15 mouse cellular contexts compared by ENCODE assay signal in the genomic region with DNA sequence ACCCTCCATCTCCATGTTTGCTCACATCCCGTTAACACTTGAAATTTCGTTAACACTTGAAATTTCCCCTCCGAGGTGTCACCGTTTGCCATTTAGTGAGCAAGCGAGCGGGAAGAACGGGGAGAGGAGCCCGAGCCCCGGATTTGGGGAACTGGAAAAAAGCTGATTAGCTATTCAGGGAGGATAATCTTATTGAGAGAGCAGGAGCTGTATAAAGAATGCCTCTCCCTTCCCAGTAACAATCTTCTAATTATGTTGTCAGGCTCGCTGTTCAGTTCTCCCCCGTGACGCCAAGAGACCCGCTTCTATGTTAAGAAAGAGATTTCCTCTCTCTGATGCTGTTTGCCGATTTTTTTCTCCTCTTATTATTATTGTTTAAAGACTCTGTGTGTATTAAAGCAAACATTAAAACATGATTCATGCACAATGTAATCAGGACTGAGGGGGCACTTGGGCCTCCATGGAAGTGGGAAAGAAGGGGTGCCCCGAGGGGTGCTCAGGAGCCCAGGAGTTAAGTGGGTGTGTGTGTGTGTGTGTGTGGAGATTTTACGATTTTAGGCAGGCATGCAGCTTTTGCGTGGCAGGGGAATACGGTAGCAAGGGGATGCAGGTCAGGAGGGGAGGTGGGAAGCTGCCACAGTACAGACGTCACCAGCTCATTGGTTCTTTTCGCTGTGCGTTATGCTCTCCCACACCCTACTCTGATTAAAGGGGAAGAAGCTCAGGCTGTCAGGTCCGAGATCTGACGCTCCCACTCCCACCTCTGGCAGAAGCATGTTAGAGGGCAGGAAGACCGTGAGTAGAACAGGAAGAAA.
A peak's percentile ranks its signal among the peaks of the same experiment; 100 is the strongest.
DNase-seq lines count a peak whose midpoint lies in the region; ATAC-seq and TF ChIP-seq lines count a peak whose summit lies in the region.
"Had no signal": no experiment of that assay in that cellular context is flagged by ENCODE, and none has a peak within 500 bp of the region (broad histone marks: within the 10 kb centered on the region; RNA-seq: fewer than 3 reads in every experiment).

No protein-coding gene starts in this region.

- WGBS in neural tube, embryonic 15.5 days: 37% methylated on average over 24 of the region's 24 CpGs
- 7% methylated on average over 24 of the region's 24 CpGs for WGBS in forebrain, postnatal 0 days
- WGBS in midbrain, embryonic 13.5 days: 6% methylated on average over 24 of the region's 24 CpGs

- peak; percentile 55 for ATAC-seq in neural tube, embryonic 15.5 days (ENCODE audit: low FRiP score)
- peak; percentile 89 for ATAC-seq in forebrain, postnatal 0 days
- peak; percentile 55; the same call in 1 of the 2 replicates for ATAC-seq in midbrain, embryonic 13.5 days
- ATAC-seq: intestine, postnatal 0 days; lung, postnatal 0 days had no signal

- no peaks in the 10 kb centered on the region for H3K9me3 ChIP-seq in neural tube, embryonic 15.5 days (replicated peaks)
- no peaks in the 10 kb centered on the region for H3K9me3 ChIP-seq in forebrain, postnatal 0 days (ENCODE audit: low read length)
- no peaks in the 10 kb centered on the region for H3K9me3 ChIP-seq in midbrain, embryonic 13.5 days

- H3K4me1 ChIP-seq in neural tube, embryonic 15.5 days: peaks cover 14% of the 10 kb centered on the region
- peaks cover 8% of the 10 kb centered on the region; the same call in 1 of the 2 replicates for H3K4me1 ChIP-seq in forebrain, postnatal 0 days (ENCODE audit: insufficient read depth)
- H3K4me1 ChIP-seq in midbrain, embryonic 13.5 days (replicated peaks): peaks cover 23% of the 10 kb centered on the region

- H3K27me3 ChIP-seq in neural tube, embryonic 15.5 days (replicated peaks): peaks cover 19% of the 10 kb centered on the region
- peaks cover 4% of the 10 kb centered on the region; the same call in 1 of the 2 replicates for H3K27me3 ChIP-seq in forebrain, postnatal 0 days (ENCODE audit: insufficient read depth, low read length)
- peaks cover 93% of the 10 kb centered on the region for H3K27me3 ChIP-seq in midbrain, embryonic 13.5 days

- no peak overlapping the region for H3K4me3 ChIP-seq in neural tube, embryonic 15.5 days (replicated peaks)
- H3K4me3 ChIP-seq in forebrain, postnatal 0 days (ENCODE audit: low read depth, low read length): peak overlapping the region; percentile 19
- peak overlapping the region; percentile 20 for H3K4me3 ChIP-seq in midbrain, embryonic 13.5 days (replicated peaks)

- TF ChIP-seq CTCF in forebrain, postnatal 0 days (IDR thresholded peaks at IDR 0.05; ENCODE audit: low read depth): no peak

- peak overlapping the region; percentile 29; the same call in 1 of the 2 replicates for H3K4me2 ChIP-seq in neural tube, embryonic 15.5 days
- H3K4me2 ChIP-seq in forebrain, postnatal 0 days (ENCODE audit: low read depth): peak overlapping the region; percentile 42
- peak overlapping the region; percentile 47 for H3K4me2 ChIP-seq in midbrain, embryonic 13.5 days (replicated peaks)

- no peak for DNase-seq in neural tube, embryonic 10.5 days (ENCODE audit: extremely low spot score, low spot score)
- peak; percentile 60 for DNase-seq in forebrain, postnatal 0 days
- no peak for DNase-seq in spleen, postnatal 4 days (ENCODE audit: low spot score in 2 of 2)
- no peak for DNase-seq in spleen, adult 18-20 months
- no peak for DNase-seq in cerebellum, adult 11-12 months
- no peak for DNase-seq in kidney, adult 18-20 months
- DNase-seq: adrenal gland, postnatal 25 days; cerebellum, adult 11 months; embryo, embryonic 11 days; kidney, postnatal 36 days; liver had no signal

- no peaks in the 10 kb centered on the region for H3K36me3 ChIP-seq in neural tube, embryonic 15.5 days
- no peaks in the 10 kb centered on the region for H3K36me3 ChIP-seq in forebrain, postnatal 0 days (ENCODE audit: insufficient read depth)
- H3K36me3 ChIP-seq in midbrain, embryonic 13.5 days: no peaks in the 10 kb centered on the region

- peak overlapping the region; percentile 15; the same call in 1 of the 2 replicates for H3K27ac ChIP-seq in neural tube, embryonic 15.5 days (replicated peaks)
- peak overlapping the region; percentile 54 for H3K27ac ChIP-seq in forebrain, postnatal 0 days (ENCODE audit: low read depth, low read length)
- no peak overlapping the region for H3K27ac ChIP-seq in midbrain, embryonic 13.5 days

- H3K9ac ChIP-seq in neural tube, embryonic 15.5 days (replicated peaks): no peak overlapping the region
- peak overlapping the region; percentile 39 for H3K9ac ChIP-seq in forebrain, postnatal 0 days
- peak overlapping the region; percentile 52 for H3K9ac ChIP-seq in midbrain, embryonic 13.5 days (replicated peaks)
